Mouse (Mus musculus) cerebellum, adult 2 months (tissue): ENCODE data around the gene Cdk19. TPM values are rescaled to one million over a fixed set of nuclear protein-coding genes. Genes with fewer than 3 reads are reported as not detected.

Experiments
- DNase-seq, 2 experiments: peaks; one replicate each; pipeline ENCODE4 v3.0.0; 2021
- H3K27ac ChIP-seq: fragments of 200-500 bp; 2 replicates; pipeline ENCODE4 v1.5.1; 2012; ENCODE audit warnings: low read length, control low read depth, inconsistent platforms; ENCODE audit not compliant: insufficient read depth
- H3K27me3 ChIP-seq: fragments of 200-500 bp; 2 replicates; pipeline ENCODE4 v1.6.1; 2012; ENCODE audit warnings: inconsistent platforms, mild to moderate bottlenecking, low read length, moderate library complexity; ENCODE audit not compliant: control insufficient read depth, insufficient read depth
- H3K4me1 ChIP-seq: fragments of 200-500 bp; 2 replicates; pipeline ENCODE4 v1.6.1; 2011; ENCODE audit warnings: low read length; ENCODE audit not compliant: control insufficient read depth, insufficient read depth
- H3K4me3 ChIP-seq: fragments of 200-500 bp; replicated peaks from 2 replicates; pipeline ENCODE3; 2011; ENCODE audit warnings: mild to moderate bottlenecking, low read depth, low read length, control low read depth; ENCODE audit not compliant: insufficient read depth
- CTCF ChIP-seq: fragments of 200-500 bp; IDR thresholded peaks from 2 replicates; pipeline ENCODE4 v1.5.1; 2011; ENCODE audit warnings: low read depth, mild to moderate bottlenecking, control low read depth, low read length, moderate library complexity, borderline replicate concordance; ENCODE audit not compliant: insufficient read depth
- POLR2A ChIP-seq: fragments of 200-500 bp; IDR thresholded peaks from 2 replicates; pipeline ENCODE4 v1.6.1; 2011; ENCODE audit warnings: low read length, control low read depth, borderline replicate concordance; ENCODE audit not compliant: insufficient read depth
- WGBS: fragments of 180-500 bp; shearing (Covaris S2); methylation state at CpG from one replicate; pipeline ENCODE4 v1.1.7; 2018; 5-methylcytosine and 5-hydroxymethylcytosine counted together
- polyA plus RNA-seq: library from polyadenylated mRNA; depleted of rRNA; stranded (reverse); fragments of >200 nt; gene quantifications from 2 replicates; pipeline ENCODE4 v1.2.3, GENCODE M21; 2012

Gene Cdk19
- polyA plus RNA-seq, 1 experiment: 44.7 TPM

DNA sequence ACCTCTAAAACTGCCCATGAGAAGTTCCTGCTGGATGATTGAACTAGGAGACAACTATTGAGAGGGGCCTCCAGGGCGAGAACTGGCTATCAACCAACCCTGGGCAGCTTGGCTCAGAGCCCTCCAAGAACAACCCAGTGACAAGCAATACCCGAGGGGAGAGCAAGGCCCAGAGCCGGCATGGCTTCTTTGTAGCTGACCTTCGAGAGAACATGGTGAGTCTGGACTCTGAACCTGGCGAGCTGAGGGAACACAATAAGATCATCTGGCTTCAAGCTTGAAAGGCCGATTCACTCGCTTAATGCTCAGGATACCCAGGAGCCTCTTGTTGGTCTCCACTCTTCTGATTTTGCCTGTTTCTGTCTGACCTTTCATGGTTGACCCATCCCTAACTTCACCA lies 151.8 kb downstream of the Cdk19 start:
- 45% methylated on average over 7 of the region's 7 CpGs for WGBS
- DNase-seq: no peak
- TF ChIP-seq CTCF (no peak), POLR2A (no peak)
- Histone ChIP-seq H3K27ac (no peak overlapping the region), H3K4me1 (no peaks in the 10 kb centered on the region), H3K4me3 (no peak overlapping the region), H3K27me3 (no peaks in the 10 kb centered on the region)

- H3K27ac ChIP-seq: no peak overlapping the region
Observed at GRCm38 (mm10) chr10:40491748-40492147, 152.4 kb downstream of the Cdk19 start.

GRCm38 (mm10) chr10:40494181-40495162 lies 155.1 kb downstream of the Cdk19 start:
- H3K27ac ChIP-seq: no peak overlapping the region
- H3K4me1 ChIP-seq: no peaks in the 10 kb centered on the region
- H3K4me3 ChIP-seq: no peak overlapping the region
- H3K27me3 ChIP-seq: no peaks in the 10 kb centered on the region
- no peak for TF ChIP-seq POLR2A
- no peak for TF ChIP-seq CTCF
- no peak for DNase-seq
- WGBS: 68% methylated on average over 9 of the region's 9 CpGs

More at GRCm38 (mm10) chr10:40491748-40492147, 152.4 kb downstream of the Cdk19 start:
- Histone ChIP-seq H3K4me1 (no peaks in the 10 kb centered on the region), H3K27me3 (no peaks in the 10 kb centered on the region), H3K4me3 (no peak overlapping the region)
- WGBS: 86% methylated on average over 10 of the region's 10 CpGs
- TF ChIP-seq POLR2A (no peak), CTCF (no peak)
- DNase-seq: no peak

DNA sequence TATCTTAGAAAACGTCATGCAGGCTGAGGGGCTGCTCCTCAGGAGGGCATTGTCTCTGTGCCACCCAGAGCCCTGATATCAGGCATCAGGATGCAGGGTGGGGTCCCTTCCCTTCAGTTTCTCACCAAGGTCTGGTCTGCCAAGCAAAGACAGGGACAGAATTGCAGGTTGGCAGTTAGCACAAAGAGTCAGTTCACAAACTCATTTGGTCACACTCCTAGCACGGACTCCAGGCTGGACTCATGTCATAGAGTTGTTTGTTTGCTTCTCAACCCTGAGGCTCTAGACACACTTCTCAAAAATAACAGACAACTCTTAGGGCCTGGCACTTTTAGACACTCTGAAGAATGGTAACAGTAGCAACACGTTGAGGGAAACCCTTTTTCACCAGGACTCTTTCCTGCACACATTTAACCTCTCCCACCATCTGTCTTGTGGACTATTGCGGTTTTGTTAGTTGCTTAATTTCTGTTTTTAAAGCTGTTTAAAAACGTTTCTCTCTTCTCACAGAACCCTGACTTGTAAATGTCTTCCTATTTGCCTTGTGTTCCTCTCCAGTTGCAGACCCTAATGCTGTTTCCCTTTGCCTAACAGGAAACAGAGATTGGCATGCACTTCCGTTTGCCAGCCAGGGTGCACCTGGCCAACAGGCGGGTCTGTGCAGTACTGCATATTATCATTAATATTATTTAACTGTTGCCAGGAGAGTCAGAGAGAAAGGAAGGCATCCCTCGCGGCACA lies 158.1 kb downstream of the Cdk19 start:
- DNase-seq: no peak
- WGBS: 35% methylated on average over 9 of the region's 9 CpGs
- Histone ChIP-seq H3K4me1 (no peaks in the 10 kb centered on the region), H3K4me3 (no peak overlapping the region), H3K27ac (peak overlapping the region; percentile 59; the same call in 1 of the 2 replicates), H3K27me3 (no peaks in the 10 kb centered on the region)
- TF ChIP-seq CTCF (no peak), POLR2A (no peak)

- Histone ChIP-seq H3K27me3 (no peaks in the 10 kb centered on the region), H3K4me3 (no peak overlapping the region), H3K4me1 (no peaks in the 10 kb centered on the region), H3K27ac (no peak overlapping the region; the same call in 1 of the 2 replicates)
- DNase-seq: no peak
- TF ChIP-seq POLR2A (no peak), CTCF (no peak)
- 80% methylated on average over 4 of the region's 4 CpGs for WGBS
Observed at GRCm38 (mm10) chr10:40498426-40498825, 159.1 kb downstream of the Cdk19 start.

GRCm38 (mm10) chr10:40499314-40500252 lies 160.2 kb downstream of the Cdk19 start:
- WGBS: 52% methylated on average over 18 of the region's 18 CpGs
- Histone ChIP-seq H3K27ac (peak overlapping the region; percentile 66; the same call in 1 of the 2 replicates), H3K27me3 (no peaks in the 10 kb centered on the region), H3K4me1 (no peaks in the 10 kb centered on the region), H3K4me3 (no peak overlapping the region)
- peak; percentile 24; the same call in 1 of the 2 replicates for TF ChIP-seq POLR2A
- no peak for TF ChIP-seq CTCF
- DNase-seq: peak; percentile 30 to 64
